ENCODE assay signal across 11 mouse cellular contexts in genomic region chr9:37178911-37179310, GRCm38 (mm10). TPM values are rescaled to one million over a fixed set of nuclear protein-coding genes. Genes with fewer than 3 reads are reported as not detected.
A peak's percentile ranks its signal among the peaks of the same experiment; 100 is the strongest.
DNase-seq lines count a peak whose midpoint lies in the region; ATAC-seq and TF ChIP-seq lines count a peak whose summit lies in the region.
"Had no signal": no experiment of that assay in that cellular context is flagged by ENCODE, and none has a peak within 500 bp of the region (broad histone marks: within the 10 kb centered on the region; RNA-seq: fewer than 3 reads in every experiment).

No protein-coding gene starts in this region.

- ATAC-seq in midbrain, embryonic 11.5 days (ENCODE audit: low FRiP score) = peak; percentile 86
- ATAC-seq in megakaryocyte progenitor cell, adult 5-6 weeks (replicated peaks; ENCODE audit: poor library complexity) = no peak

- no peak for TF ChIP-seq CTCF in brain, embryonic 14.5 days (IDR thresholded peaks at IDR 0.05; ENCODE audit: borderline replicate concordance, extremely low read depth, insufficient read depth, insufficient read length)

- no peaks in the 10 kb centered on the region for H3K36me3 ChIP-seq in midbrain, embryonic 11.5 days (ENCODE audit: control insufficient read depth, insufficient read depth, low read length)
- H3K36me3 ChIP-seq: embryonic facial prominence, embryonic 15.5 days; G1E had no signal

- no peak for TF ChIP-seq POLR2A in brain, embryonic 14.5 days (IDR thresholded peaks at IDR 0.05; ENCODE audit: borderline replicate concordance, extremely low read depth, insufficient read depth, insufficient read length, poor library complexity, severe bottlenecking)

- H3K27me3 ChIP-seq in midbrain, embryonic 11.5 days (ENCODE audit: control insufficient read depth, insufficient read depth, low read length) = no peaks in the 10 kb centered on the region

- peak overlapping the region; percentile 28; the same call in 1 of the 2 replicates for H3K4me2 ChIP-seq in midbrain, embryonic 11.5 days
- H3K4me2 ChIP-seq: embryonic facial prominence, embryonic 15.5 days had no signal

- H3K9me3 ChIP-seq in midbrain, embryonic 11.5 days (ENCODE audit: control insufficient read depth, low read length) = no peaks in the 10 kb centered on the region
- H3K9me3 ChIP-seq: embryonic facial prominence, embryonic 15.5 days; G1E had no signal

- peak; percentile 25 for DNase-seq in R1 (ENCODE audit: low read depth, low spot score)
- peak; percentile 94 for DNase-seq in brain, embryonic 14.5 days (ENCODE audit: low read depth)
- DNase-seq in frontal cortex, postnatal 10 days (ENCODE audit: low spot score in 2 of 2) = peak; percentile 56 to 69
- peak; percentile 94 for DNase-seq in midbrain, embryonic 11.5 days (ENCODE audit: low spot score, missing footprints)
- no peak for DNase-seq in urinary bladder, adult 2 months (ENCODE audit: low spot score)
- no peak for DNase-seq in heart, adult 18-20 months
- DNase-seq: kidney, adult 8-10 months; spleen, adult 18-20 months had no signal

- H3K4me3 ChIP-seq in midbrain, embryonic 11.5 days (ENCODE audit: low read depth, low read length) = no peak overlapping the region
- H3K4me3 ChIP-seq: embryonic facial prominence, embryonic 15.5 days had no signal

- H3K9ac ChIP-seq in midbrain, embryonic 11.5 days (ENCODE audit: low read length) = peak overlapping the region; percentile 49
- H3K9ac ChIP-seq: embryonic facial prominence, embryonic 15.5 days had no signal

- peak overlapping the region; percentile 87 for H3K27ac ChIP-seq in midbrain, embryonic 11.5 days (ENCODE audit: low read depth, low read length)
- H3K27ac ChIP-seq: embryonic facial prominence, embryonic 15.5 days had no signal

- 7% methylated on average over 4 of the region's 4 CpGs for WGBS in midbrain, embryonic 11.5 days

- peaks cover 48% of the 10 kb centered on the region for H3K4me1 ChIP-seq in midbrain, embryonic 11.5 days (ENCODE audit: control insufficient read depth, insufficient read depth, low read length)

RNA-seq across cellular contexts. Expression of gene Tmem218, which starts 29.1 kb away (rescaled TPM):
- 4.7 and 4.8 TPM in 2 replicates for polyA plus RNA-seq in brain, embryonic 14.5 days (2012; rRNA removed)
- polyA plus RNA-seq in midbrain, embryonic 11.5 days (2014; fragmentation: Nextera tagmentation; extraction: Ambion mirVana) = 17.3 and 19.2 TPM in 2 replicates
- 4.4 and 5.3 TPM in 2 replicates for polyA plus RNA-seq in urinary bladder, adult 2 months (2012; rRNA removed)
- 1 to 10 TPM; 7.6 to 8.3 TPM for total RNA-seq in heart, adult 18-20 months (2021)
- 3.5 and 4.4 TPM in 2 replicates for total RNA-seq in megakaryocyte progenitor cell, adult 5-6 weeks (2015)
- 4.2 and 5.3 TPM in 2 replicates for total RNA-seq in megakaryocyte progenitor cell, adult 5-6 weeks (2017)

RNA-seq across cellular contexts. Expression of gene Pknox2, which starts 31.7 kb away (rescaled TPM):
- polyA plus RNA-seq in brain, embryonic 14.5 days (2012; rRNA removed) = 37.2 and 38.3 TPM in 2 replicates
- 20.2 and 20.3 TPM in 2 replicates for polyA plus RNA-seq in midbrain, embryonic 11.5 days (2014; fragmentation: Nextera tagmentation; extraction: Ambion mirVana)
- polyA plus RNA-seq in urinary bladder, adult 2 months (2012; rRNA removed) = 13.6 and 17.0 TPM in 2 replicates
- total RNA-seq in heart, adult 18-20 months (2021) = 10 to 100 TPM in 1 of 2 experiments, 1 to 10 TPM in 1; 6.8 to 10.0 TPM
- total RNA-seq in megakaryocyte progenitor cell, adult 5-6 weeks (2015) = 0.20 TPM in 1 of 2 replicates, not detected in the other
- total RNA-seq in megakaryocyte progenitor cell, adult 5-6 weeks (2017) = not detected in 2 replicates
- polyA plus RNA-seq: G1E had no signal

Comparison
In these comparisons a context has a peak if more than half of its experiments do, and no peak if none do; other contexts are left out.
1. DNase-seq: peak in R1 (single experiment), brain, embryonic 14.5 days (single experiment), frontal cortex, postnatal 10 days (2 of 2) and midbrain, embryonic 11.5 days (single experiment); none in urinary bladder, adult 2 months (single experiment) and heart, adult 18-20 months (0 of 2).